Mouse (Mus musculus) lung, adult 2 months (tissue): Measurements from ENCODE around the gene Ankrd44.

Experiments
- CTCF ChIP-seq: fragments of 200-500 bp; IDR thresholded peaks from 2 replicates; pipeline ENCODE4 v1.5.1; 2011; ENCODE audit warnings: mild to moderate bottlenecking, low read length, control low read depth; ENCODE audit not compliant: insufficient read depth
- POLR2A ChIP-seq: fragments of 200-500 bp; IDR thresholded peaks from 2 replicates; pipeline ENCODE4 v1.6.1; 2011; ENCODE audit warnings: low read depth, mild to moderate bottlenecking, control low read depth, low read length, borderline replicate concordance; ENCODE audit errors: extremely low read depth

- TF ChIP-seq POLR2A, result no peak
- TF ChIP-seq CTCF, result no peak
Measured at GRCm38 (mm10) chr1:54944648-54945047, 18.5 kb upstream of the Ankrd44 start.
